Comparison of ENCODE assay signal across 14 mouse cellular contexts in genomic region chr4:86953519-86953918, GRCm38 (mm10).
DNase-seq lines count a peak whose midpoint lies in the region; ATAC-seq and TF ChIP-seq lines count a peak whose summit lies in the region.
"Had no signal": no experiment of that assay in that cellular context is flagged by ENCODE, and none has a peak within 500 bp of the region (broad histone marks: within the 10 kb centered on the region; RNA-seq: fewer than 3 reads in every experiment).

No protein-coding gene starts in this region.

- ATAC-seq in hindbrain, postnatal 0 days, result no peak
- ATAC-seq in hindbrain, embryonic 16.5 days, result no peak
- peak; percentile 44; the same call in 1 of the 2 replicates for ATAC-seq in midbrain, embryonic 14.5 days (ENCODE audit: low FRiP score, low TSS enrichment)
- ATAC-seq: forebrain, embryonic 16.5 days had no signal

- no peak overlapping the region for H3K9ac ChIP-seq in hindbrain, postnatal 0 days (replicated peaks; ENCODE audit: low read length)
- H3K9ac ChIP-seq in hindbrain, embryonic 16.5 days (ENCODE audit: low read depth, low read length), result no peak overlapping the region
- H3K9ac ChIP-seq in midbrain, embryonic 14.5 days (replicated peaks; ENCODE audit: low read length), result no peak overlapping the region
- H3K9ac ChIP-seq: hindbrain, embryonic 13.5 days; limb, embryonic 12.5 days had no signal

- no peaks in the 10 kb centered on the region for H3K36me3 ChIP-seq in hindbrain, postnatal 0 days (ENCODE audit: insufficient read depth, low read length)
- H3K36me3 ChIP-seq in hindbrain, embryonic 16.5 days (ENCODE audit: control insufficient read depth, insufficient read depth, low read length), result no peaks in the 10 kb centered on the region
- H3K36me3 ChIP-seq in midbrain, embryonic 14.5 days (ENCODE audit: control insufficient read depth, insufficient read depth, low read length), result no peaks in the 10 kb centered on the region
- H3K36me3 ChIP-seq: hindbrain, embryonic 13.5 days; limb, embryonic 12.5 days had no signal

- 41% methylated on average over 5 of the region's 5 CpGs for WGBS in hindbrain, postnatal 0 days
- 45% methylated on average over 5 of the region's 5 CpGs for WGBS in hindbrain, embryonic 16.5 days
- WGBS in midbrain, embryonic 14.5 days, result 32% methylated on average over 5 of the region's 5 CpGs

- H3K4me3 ChIP-seq in hindbrain, postnatal 0 days (ENCODE audit: low read length), result no peak overlapping the region
- H3K4me3 ChIP-seq in hindbrain, embryonic 16.5 days (ENCODE audit: low read length), result no peak overlapping the region
- H3K4me3 ChIP-seq in midbrain, embryonic 14.5 days (replicated peaks; ENCODE audit: low read depth, low read length), result no peak overlapping the region
- H3K4me3 ChIP-seq: heart, adult 2 months; hindbrain, embryonic 13.5 days; limb, embryonic 12.5 days; myocyte had no signal

- no peak overlapping the region for H3K27ac ChIP-seq in hindbrain, postnatal 0 days
- H3K27ac ChIP-seq in hindbrain, embryonic 16.5 days (ENCODE audit: low read depth, low read length), result no peak overlapping the region
- no peak overlapping the region for H3K27ac ChIP-seq in midbrain, embryonic 14.5 days (replicated peaks; ENCODE audit: low read depth, low read length)
- H3K27ac ChIP-seq: heart, adult 2 months; hindbrain, embryonic 13.5 days; limb, embryonic 12.5 days had no signal

- DNase-seq in hindbrain, postnatal 0 days (ENCODE audit: low spot score), result no peak
- peak; percentile 6 for DNase-seq in lung, postnatal 14 days
- DNase-seq in lung, adult 18-20 months, result no peak
- DNase-seq in R1 (ENCODE audit: low read depth, low spot score), result peak; percentile 12
- peak; percentile 30 for DNase-seq in midbrain, embryonic 14.5 days
- DNase-seq in thymus, postnatal 25 days, result no peak
- DNase-seq in urinary bladder, postnatal 36 days (ENCODE audit: low spot score in 2 of 2), result no peak
- DNase-seq: cerebellum, adult 11 months; heart, adult 2 months had no signal

- 0 out of 2 replicates have a peak, but pooled peaks have one; percentile 2 for TF ChIP-seq CTCF in hindbrain, postnatal 0 days (IDR thresholded peaks at IDR 0.05; ENCODE audit: low read depth)

- H3K27me3 ChIP-seq in hindbrain, postnatal 0 days (ENCODE audit: insufficient read depth, low read length), result no peaks in the 10 kb centered on the region
- no peaks in the 10 kb centered on the region for H3K27me3 ChIP-seq in hindbrain, embryonic 16.5 days (replicated peaks; ENCODE audit: control insufficient read depth, insufficient read depth, low read length)
- H3K27me3 ChIP-seq in midbrain, embryonic 14.5 days (ENCODE audit: control insufficient read depth, insufficient read depth, low read length), result no peaks in the 10 kb centered on the region
- H3K27me3 ChIP-seq: hindbrain, embryonic 13.5 days had no signal

- H3K4me1 ChIP-seq in hindbrain, postnatal 0 days (ENCODE audit: insufficient read depth, low read length), result 0 out of 2 replicates have a peak, but pooled peaks cover 3% of the 10 kb centered on the region
- no peaks in the 10 kb centered on the region for H3K4me1 ChIP-seq in hindbrain, embryonic 16.5 days (ENCODE audit: control insufficient read depth, insufficient read depth, low read depth, low read length)
- no peaks in the 10 kb centered on the region for H3K4me1 ChIP-seq in midbrain, embryonic 14.5 days (ENCODE audit: control insufficient read depth, insufficient read depth, low read length)
- H3K4me1 ChIP-seq: limb, embryonic 12.5 days had no signal

- H3K9me3 ChIP-seq in hindbrain, postnatal 0 days (ENCODE audit: low read length), result no peaks in the 10 kb centered on the region
- no peaks in the 10 kb centered on the region for H3K9me3 ChIP-seq in hindbrain, embryonic 16.5 days (ENCODE audit: control insufficient read depth, low read length)
- no peaks in the 10 kb centered on the region for H3K9me3 ChIP-seq in midbrain, embryonic 14.5 days (ENCODE audit: control insufficient read depth, low read length)
- H3K9me3 ChIP-seq: hindbrain, embryonic 13.5 days; limb, embryonic 12.5 days had no signal

- no peak overlapping the region for H3K4me2 ChIP-seq in hindbrain, postnatal 0 days (ENCODE audit: low read depth, low read length)
- no peak overlapping the region for H3K4me2 ChIP-seq in hindbrain, embryonic 16.5 days (ENCODE audit: low read length)
- H3K4me2 ChIP-seq in midbrain, embryonic 14.5 days (ENCODE audit: low read length), result no peak overlapping the region
- H3K4me2 ChIP-seq: hindbrain, embryonic 13.5 days; limb, embryonic 12.5 days had no signal

Comparison
In these comparisons a context has a peak if more than half of its experiments do, and no peak if none do; other contexts are left out.
1. DNase-seq: peak in lung, postnatal 14 days (single experiment), R1 (single experiment) and midbrain, embryonic 14.5 days (single experiment); none in hindbrain, postnatal 0 days (single experiment), lung, adult 18-20 months (0 of 2), thymus, postnatal 25 days (single experiment) and urinary bladder, postnatal 36 days (0 of 2).